Mouse (Mus musculus) spleen, adult 18-20 months (tissue): Measurements from ENCODE around the gene Ins2.

Experiments used
- DNase-seq, 2 experiments: peaks; one replicate each; pipeline ENCODE4 v3.0.0; 2022; ENCODE audit warnings: mixed read lengths in 2 of 2

Gene Ins2

GRCm38 (mm10) chr7:142663931-142664421 is 79.2 kb downstream of the Ins2 start:
- DNase-seq = no peak

GRCm38 (mm10) chr7:142663151-142663550 is 80.0 kb downstream of the Ins2 start:
- no peak for DNase-seq

- DNase-seq = no peak
These were observed 81.4 kb downstream of the Ins2 start for GRCm38 (mm10) chr7:142661811-142662210.

GRCm38 (mm10) chr7:142661046-142661445 is 82.1 kb downstream of the Ins2 start:
- no peak for DNase-seq

GRCm38 (mm10) chr7:142660651-142660945 is 82.6 kb downstream of the Ins2 start:
- DNase-seq = no peak

GRCm38 (mm10) chr7:142659767-142660650 is 83.2 kb downstream of the Ins2 start:
- DNase-seq = no peak

GRCm38 (mm10) chr7:142659181-142659681 is 84.0 kb downstream of the Ins2 start:
- no peak for DNase-seq

GRCm38 (mm10) chr7:142658681-142659180 is 84.5 kb downstream of the Ins2 start:
- DNase-seq = no peak

GRCm38 (mm10) chr7:142657821-142658614 is 85.2 kb downstream of the Ins2 start:
- no peak for DNase-seq

GRCm38 (mm10) chr7:142657341-142657791 is 85.8 kb downstream of the Ins2 start:
- no peak for DNase-seq

- no peak for DNase-seq
These were observed 87.1 kb downstream of the Ins2 start for GRCm38 (mm10) chr7:142656055-142656454.

- DNase-seq = no peak
These were observed 87.5 kb downstream of the Ins2 start for GRCm38 (mm10) chr7:142655633-142656032.

GRCm38 (mm10) chr7:142653726-142654125 is 89.5 kb downstream of the Ins2 start:
- DNase-seq = no peak

GRCm38 (mm10) chr7:142646676-142647075 is 96.5 kb downstream of the Ins2 start:
- no peak for DNase-seq

- no peak for DNase-seq
These were observed 98.1 kb downstream of the Ins2 start for GRCm38 (mm10) chr7:142645045-142645444.

- DNase-seq = no peak
These were observed 107.0 kb downstream of the Ins2 start for GRCm38 (mm10) chr7:142636178-142636577.

GRCm38 (mm10) chr7:142630691-142631090 is 112.5 kb downstream of the Ins2 start:
- DNase-seq = no peak

- no peak for DNase-seq
These were observed 113.4 kb downstream of the Ins2 start for GRCm38 (mm10) chr7:142629806-142630205.
